Mouse (Mus musculus): ENCODE results near the gene Rars2.

DNA sequence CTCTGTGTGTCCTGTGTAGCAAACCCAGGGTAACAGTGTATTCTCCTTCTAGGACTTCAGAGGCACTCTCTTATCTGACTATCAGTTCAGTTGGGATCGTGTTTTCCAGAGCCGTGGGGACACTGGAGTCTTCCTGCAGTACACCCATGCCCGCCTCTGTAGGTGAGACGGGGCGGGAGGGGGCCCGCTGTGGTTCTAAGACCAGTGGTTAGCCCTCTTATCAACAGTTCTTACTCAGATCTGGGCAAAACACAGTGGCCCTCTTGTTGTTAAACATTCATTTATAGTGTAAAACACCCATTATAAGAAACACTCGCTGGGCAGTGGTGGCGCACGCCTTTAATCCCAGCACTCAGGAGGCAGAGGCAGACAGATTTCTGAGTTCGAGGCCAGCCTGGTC is 41.3 kb downstream of the Rars2 start:
- no peak for TF ChIP-seq POLR2A (IDR thresholded peaks at IDR 0.05; ENCODE audit: control insufficient read depth, extremely low read depth, insufficient read depth, low read length, poor library complexity)
- TF ChIP-seq CTCF (IDR thresholded peaks at IDR 0.05; ENCODE audit: borderline replicate concordance, control insufficient read depth, extremely low read depth, insufficient read depth, low read length, poor library complexity) = no peak

Data from thymus, adult 2 months (tissue).